Mouse (Mus musculus) left cerebral cortex, postnatal 36 days (tissue): ENCODE measurements at regions not wholly inside any gene's neighbourhood (a gene's known extent, or its start where the extent isn't known, plus 50 kb on each side); places are given as distances from the start of the nearest gene placed in this dataset.

Source experiments
- DNase-seq, 2 experiments: peaks; one replicate each; pipeline ENCODE4 v3.0.0; 2021 to 2022; ENCODE audit warnings: low spot score in 2 of 2, mixed read lengths in 1 of 2
- intact Hi-C: fragments of 180-260 bp; cut with DNase I; formaldehyde crosslinking; loops from one replicate; pipeline ENCODE4 v1.15.1; 2025

DNA sequence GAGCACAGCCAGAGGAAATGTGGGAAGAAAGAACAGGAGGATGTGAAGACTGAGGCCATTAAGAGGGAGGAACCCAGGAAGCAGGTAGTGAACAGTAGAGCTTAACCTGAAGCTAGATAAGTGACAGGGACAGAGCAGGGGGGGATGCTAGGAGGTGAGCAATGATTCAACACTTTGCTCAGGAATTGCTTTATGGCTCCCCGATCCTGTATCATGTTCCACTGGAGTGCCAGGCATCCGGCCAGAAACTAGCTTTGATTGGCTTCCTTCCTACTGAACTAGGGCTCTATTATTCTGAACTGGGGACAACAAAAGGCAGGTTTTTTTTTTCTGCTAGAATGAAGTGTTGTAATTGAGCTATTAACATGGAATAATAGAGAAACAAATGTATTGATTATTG lies 493.1 kb upstream of the Fat3 start:
- intact Hi-C loops = no loop called here
- no peak for DNase-seq

DNA sequence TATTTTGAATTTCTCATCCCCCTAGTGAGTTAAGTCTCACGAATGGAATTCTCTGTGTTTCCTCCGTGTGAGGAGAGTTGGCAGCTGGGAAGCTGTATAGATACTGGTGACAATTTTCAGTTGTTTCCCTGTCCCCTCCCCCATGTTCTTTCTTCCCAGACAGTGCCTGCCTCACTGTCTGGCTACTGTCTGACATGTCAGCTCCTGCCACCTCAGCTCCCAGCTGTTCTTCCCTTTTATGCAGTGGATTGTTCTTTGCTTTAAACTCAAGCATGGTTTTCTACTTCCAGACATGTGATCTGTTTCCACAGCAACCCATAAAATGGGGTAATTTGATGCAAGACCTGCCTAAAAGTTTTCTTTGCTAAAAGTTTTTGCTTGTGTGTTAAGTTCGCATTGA lies 487.0 kb upstream of the Fat3 start:
- DNase-seq = peak in 1 of 2 experiments; percentile 8
- intact Hi-C loops = no loop called here

DNA sequence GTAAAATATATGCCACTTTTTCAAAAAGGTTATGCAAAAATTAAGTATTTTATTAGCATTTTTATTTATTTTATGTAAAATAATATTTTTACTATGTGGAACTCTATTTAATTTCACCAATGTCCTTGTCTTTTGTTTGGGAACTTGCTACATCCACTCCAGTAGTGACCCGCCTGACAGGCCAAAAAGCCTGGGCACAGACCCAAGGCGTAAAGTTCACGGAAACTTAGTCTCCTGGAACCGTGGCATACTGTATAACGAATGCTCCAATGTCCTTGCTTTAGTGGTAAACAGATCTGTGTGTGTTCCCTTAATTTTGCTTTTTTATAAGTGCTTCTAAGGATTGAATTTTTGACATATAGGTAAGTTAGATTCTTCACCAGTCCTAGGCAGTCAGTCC lies 476.2 kb upstream of the Fat3 start:
- intact Hi-C loops = no loop called here

DNA sequence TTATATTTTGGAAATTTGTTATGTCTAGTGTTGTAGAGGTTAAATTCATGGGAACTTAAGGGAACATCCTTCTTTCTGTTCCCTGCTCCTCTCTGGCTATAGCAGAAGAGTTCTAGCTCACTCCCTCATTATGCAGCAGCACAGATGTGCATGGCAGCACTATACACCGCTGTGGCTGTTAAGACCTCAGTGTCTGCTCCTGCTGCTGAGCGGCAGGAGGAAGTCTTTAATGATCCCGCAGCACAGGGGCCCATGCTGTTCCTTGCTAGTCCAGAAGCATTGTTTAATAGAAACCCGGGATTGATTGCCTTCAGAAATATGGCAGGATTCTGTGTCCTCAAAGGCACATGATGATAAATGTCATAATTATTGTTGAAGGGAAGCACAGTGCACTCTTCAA lies 469.3 kb upstream of the Fat3 start:
- DNase-seq = no peak
- intact Hi-C loops = no loop called here

More for the DNA sequence above, 476.2 kb upstream of the Fat3 start:
- DNase-seq = no peak

DNA sequence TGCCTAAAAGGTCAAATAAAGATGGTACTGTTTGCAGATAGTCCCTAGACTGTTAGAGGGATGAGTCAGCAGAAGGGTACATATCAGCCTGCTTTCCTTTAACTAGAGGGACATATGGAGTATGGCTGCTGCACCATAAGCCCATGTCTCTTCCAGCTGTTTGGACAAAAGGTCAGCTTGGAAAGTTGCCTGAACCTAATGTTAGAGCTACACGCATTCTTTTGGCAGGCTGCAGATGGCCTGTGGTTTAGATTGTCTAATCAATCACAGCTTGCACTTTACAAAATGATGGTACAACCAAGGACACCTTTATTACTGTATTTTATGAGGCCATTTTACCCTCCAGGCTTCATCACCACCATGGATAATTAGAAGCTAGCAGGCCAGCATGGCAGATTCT lies 432.5 kb upstream of the Fat3 start:
- intact Hi-C loops = no loop called here
- no peak for DNase-seq

DNA sequence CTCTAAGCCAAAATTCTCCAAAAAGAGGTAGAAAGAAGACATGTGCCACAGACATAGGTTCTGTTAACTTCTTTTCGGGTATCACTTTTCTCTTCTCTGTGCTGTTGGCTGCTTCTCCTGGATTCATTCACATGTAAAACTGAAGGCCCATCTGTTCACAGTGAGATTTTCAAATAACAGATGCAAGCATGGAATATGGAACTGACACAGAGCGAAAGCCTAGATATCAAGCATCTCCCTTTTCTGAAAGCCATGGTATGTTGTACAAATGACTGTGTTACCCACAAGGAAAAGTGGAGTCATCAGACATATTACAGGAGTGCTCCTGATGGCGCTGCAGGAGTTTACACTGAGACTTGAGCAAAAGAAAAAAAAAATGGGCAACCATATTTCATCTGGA lies 430.5 kb upstream of the Fat3 start:
- DNase-seq = peak; percentile 7 to 13
- intact Hi-C loops = no loop called here

DNA sequence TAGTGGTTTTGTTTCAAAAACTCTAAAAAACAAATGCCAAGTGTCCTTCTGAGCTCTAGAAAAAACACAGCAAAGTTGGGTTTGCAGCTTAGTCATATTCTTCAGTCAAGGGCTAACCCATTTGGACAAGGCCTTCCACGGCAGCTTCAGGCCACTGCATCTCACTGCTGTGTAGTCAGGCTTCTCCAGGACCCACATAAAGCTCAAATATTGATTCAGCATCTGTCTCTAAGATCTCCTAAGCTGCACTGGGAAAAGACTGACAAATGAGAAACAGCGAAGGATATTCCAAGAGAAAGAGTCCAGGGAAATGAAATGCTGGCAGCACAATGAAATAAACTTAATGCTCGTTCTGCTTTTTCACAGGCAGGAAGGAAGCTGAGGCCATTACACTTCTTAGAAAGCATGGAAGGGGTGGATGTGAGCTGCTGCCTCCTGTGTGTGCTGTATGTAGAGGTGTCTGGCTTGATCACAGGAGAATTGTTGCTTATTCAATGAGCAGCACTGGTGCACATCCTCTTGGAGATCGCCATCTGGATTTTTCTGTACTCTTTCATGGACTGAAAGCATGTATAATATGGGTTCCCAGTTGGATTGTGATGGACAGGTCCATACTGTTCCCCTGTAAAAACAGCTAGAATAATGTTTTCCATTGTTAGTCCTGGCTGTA lies 425.4 kb upstream of the Fat3 start:
- DNase-seq = no peak
- intact Hi-C loops = no loop called here

DNA sequence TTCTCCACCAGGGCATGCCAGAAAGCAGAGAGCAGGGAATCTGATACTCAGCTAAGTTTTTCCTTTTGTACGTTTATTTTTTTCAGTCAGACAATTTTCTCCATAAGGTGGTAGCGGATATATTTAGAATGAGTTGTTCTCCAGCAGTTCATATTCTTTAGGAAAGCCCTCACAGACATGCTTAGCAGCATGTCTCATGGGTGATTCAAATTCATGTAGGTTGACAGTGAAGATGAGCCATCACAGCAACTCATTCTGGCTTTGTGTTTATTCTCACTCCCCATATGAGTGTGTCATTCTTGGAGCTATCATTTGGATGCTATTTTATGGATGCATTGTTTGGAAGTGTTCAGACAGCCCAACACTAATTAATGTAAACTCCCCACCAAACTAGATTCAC lies 424.2 kb upstream of the Fat3 start:
- DNase-seq = no peak

DNA sequence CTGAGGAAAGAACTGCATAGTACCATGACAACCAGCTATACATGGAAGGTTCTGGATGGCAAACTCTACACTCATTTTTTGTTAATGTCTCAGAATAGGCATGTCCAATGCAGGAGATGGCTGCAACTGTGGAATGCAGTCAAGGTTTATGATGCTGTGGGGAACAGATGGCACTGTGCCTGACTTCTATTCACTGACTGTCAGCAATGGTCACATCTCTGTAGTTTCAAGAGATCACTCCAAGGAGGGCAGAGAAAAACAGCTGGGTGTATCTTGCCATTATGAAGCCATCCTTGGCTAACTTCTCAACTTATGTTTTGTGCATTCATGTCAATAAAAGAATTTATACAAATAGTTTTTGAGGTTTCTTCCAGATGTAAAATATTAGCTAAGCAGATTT lies 405.1 kb upstream of the Fat3 start:
- intact Hi-C loops = no loop called here

More for the DNA sequence above, 424.2 kb upstream of the Fat3 start:
- intact Hi-C loops = no loop called here

DNA sequence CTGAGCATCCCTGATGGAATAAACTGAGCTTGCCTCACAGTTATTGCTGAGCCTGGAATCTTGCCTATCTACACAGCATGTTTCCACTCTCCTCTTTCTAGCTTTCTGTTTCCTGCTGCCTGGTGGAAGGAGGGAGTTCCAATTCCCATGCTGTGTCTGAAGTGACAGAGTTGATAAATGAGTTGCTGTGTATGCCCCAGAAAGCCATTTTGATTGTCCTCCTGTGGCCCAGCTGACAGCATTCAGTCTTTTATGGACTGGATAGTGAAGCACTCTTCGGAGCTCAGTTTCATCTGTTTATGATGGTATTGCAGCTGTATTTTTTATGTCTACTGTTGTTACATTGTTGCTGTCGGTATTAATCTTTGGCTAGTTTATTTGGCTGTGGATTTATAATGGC lies 398.0 kb upstream of the Fat3 start:
- no peak for DNase-seq
- intact Hi-C loops = no loop called here

More for the DNA sequence above, 405.1 kb upstream of the Fat3 start:
- DNase-seq = no peak

DNA sequence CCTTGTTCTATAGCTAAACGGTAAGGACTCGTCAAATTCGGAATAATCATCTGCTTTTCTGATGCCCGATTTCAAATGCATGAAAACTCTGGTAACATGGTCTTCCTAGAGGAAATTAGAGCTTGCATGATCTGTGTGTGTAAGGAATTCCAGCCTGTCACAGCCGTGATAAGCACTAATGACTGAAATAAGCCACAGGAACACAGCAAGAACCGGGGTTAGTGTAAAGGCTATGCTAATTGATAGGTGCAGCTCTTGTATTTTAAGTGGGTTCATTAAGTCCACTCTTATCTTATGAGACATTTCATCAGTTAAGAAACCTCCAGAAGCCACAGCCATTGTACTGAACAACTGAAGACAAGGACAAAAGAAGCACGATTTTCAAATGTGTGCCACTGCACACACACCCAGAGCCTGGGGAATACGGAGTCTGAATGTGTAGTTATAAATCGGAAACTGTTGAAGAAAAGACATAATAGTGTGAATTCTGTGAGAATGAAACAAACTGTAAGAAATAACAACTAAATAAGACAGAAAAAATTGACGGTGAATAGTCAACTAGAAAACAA lies 351.5 kb upstream of the Fat3 start:
- no peak for DNase-seq
- intact Hi-C loops = no loop called here

DNA sequence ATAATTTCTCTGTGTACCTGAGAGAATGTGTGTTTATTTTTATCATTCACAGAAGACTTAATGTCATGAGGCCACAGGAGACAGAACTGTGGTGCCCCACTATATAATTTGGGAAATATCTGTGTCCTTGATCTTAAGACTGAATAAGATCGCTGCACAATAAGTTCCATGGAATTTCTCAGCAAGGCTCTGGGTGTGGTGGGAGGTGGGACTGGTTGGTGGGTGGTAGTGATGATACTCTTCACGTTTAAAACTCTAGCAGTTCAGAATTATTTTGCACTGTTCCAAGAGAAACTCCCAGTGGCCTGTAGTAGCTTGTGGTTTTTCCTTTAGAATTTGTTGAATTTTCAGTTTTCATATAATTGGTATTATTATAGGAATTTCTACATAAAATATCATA lies 307.4 kb upstream of the Fat3 start:
- intact Hi-C loops = no loop called here
- peak; percentile 9 to 17 for DNase-seq

DNA sequence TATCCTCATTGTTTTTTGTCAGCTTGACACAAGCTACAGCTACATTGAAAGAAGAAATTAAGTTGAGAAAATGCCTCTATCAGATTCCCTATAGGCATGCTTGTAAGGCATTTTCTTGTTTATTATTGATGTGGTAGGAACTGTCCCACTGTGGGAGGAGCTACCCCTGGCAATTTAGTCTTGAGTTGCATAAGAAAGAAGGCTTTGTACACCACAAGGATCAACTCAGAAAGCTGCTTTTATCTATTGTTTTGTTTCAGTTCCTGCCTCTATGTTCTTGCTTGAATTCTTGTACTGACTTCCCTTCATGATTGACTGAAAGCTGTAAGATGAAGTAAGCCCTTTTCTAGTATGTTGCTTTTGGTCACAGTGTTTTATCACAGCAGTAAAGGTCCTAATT lies 271.8 kb upstream of the Fat3 start:
- intact Hi-C loops = no loop called here
- no peak for DNase-seq

DNA sequence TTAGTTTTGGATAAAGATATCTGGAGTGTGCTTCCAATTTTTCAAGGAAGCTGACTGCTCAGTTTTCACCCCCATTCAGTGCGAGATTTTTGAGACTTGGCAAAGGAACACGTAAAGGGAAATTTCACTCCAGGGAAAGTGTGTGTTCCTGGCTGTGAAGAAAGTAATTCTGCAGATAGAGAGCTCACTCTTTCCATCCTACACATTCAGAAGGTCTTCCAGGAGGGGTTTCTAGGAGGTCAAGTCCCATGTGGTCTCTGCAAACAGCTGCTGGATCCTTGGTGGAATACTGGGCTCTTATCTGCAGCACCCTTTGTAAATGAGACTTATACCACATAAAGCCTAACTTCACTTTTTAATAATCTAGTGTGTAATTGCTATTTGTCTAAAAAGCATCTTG lies 226.6 kb upstream of the Fat3 start:
- peak in 1 of 2 experiments; percentile 3 for DNase-seq
- intact Hi-C loops = no loop called here

DNA sequence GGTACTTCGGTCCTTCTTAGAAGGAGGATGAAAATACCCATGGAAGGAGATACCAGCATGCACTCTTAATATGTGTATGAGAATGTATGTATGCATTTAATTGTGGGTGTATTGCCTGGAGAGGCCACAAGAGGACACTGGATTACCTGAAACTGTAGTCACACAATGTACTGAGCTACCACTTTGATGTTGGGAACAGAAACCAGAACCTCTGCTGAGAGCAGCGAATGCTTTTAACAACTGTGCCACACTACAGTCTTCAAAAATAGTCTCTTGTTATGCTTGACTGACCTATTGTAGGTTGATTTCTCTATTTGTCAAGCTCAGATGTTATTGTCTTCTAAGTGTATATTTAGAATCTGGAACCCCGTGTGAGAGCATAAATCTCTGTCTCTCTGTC lies 201.3 kb upstream of the Fat3 start:
- no peak for DNase-seq
- intact Hi-C loops = no loop called here

DNA sequence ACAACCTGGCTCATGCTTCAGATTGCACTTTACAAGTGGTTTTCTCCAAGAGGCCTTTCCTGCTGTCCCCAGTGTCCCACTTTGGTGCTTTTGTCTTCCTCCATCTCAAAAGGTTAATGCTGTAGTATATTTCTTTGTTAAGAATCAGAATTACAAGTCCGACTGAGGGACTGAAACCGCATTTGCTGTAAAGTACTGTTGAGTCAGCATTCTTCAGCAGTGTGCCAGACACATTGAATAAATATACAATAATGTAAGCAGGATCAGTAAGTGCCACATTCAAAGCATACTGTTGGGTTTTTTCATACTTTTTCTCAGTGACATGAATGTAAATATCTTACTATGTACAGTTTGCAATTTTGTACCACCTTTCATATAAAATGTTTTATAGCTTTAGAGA lies 160.4 kb upstream of the Fat3 start:
- intact Hi-C loops = no loop called here
- no peak for DNase-seq

DNA sequence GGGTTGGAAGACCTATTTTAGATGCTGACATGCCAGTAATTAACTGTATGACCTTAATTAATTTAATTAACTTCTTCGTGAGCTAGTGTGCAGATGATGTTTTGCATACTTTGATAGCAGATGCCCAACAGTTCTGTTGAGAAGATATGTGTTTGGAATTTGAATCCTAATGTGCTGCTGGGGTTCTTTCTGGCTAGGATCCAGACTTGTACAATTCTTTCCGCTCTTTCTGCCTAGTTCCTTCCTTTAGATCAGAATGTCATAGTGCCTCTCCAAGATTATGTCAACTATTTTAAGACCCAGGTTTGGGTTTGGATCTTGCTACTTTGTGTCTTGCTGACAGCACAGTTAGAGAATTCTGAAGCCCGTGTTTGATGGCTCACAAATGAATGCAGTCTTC lies 159.9 kb upstream of the Fat3 start:
- no peak for DNase-seq
- intact Hi-C loops = no loop called here
